Mouse (Mus musculus) ES-E14 (cell line): ENCODE measurements around the gene Tmx2.

Experiments used
- HCFC1 ChIP-seq: IDR thresholded peaks from 2 replicates; pipeline ENCODE4 v1.6.1; 2012; ENCODE audit warnings: low read length, inconsistent platforms, borderline replicate concordance; ENCODE audit not compliant: insufficient read depth
- ZC3H11A ChIP-seq: IDR thresholded peaks from 2 replicates; pipeline ENCODE4 v1.6.1; 2012; ENCODE audit warnings: low read depth, mild to moderate bottlenecking, inconsistent platforms, low read length, borderline replicate concordance

- no peak for TF ChIP-seq ZC3H11A
- no peak for TF ChIP-seq HCFC1
Observed at GRCm38 (mm10) chr2:84690050-84690449, 11.1 kb upstream of the Tmx2 start.
